Mouse (Mus musculus): ENCODE results near the gene Cul4a.
A peak's percentile ranks its signal among the peaks of the same experiment; 100 is the strongest.
"Not testable (repeated sequence)": the region's sequence is repeated elsewhere in the genome, so short reads cannot be mapped to it uniquely, and the experiment has no call there.

Gene Cul4a

GRCm38 (mm10) chr8:13105087-13105881 is at the start of gene Cul4a, which contains the start of gene Pcid2:
TSS of gene Cul4a (plus strand) at chr8:13105621.
TSS of gene Pcid2 (minus strand) at chr8:13105459.
- DNase-seq, result peak; percentile 97

GRCm38 (mm10) chr8:13057351-13057750 is 48.1 kb upstream of the Cul4a start:
- no peak for DNase-seq

GRCm38 (mm10) chr8:13060441-13061150 is 44.8 kb upstream of the Cul4a start, which contains the start of gene Proz:
TSS of gene Proz (plus strand) at chr8:13060914.
- DNase-seq, result no peak

- no peak for DNase-seq
Measured at GRCm38 (mm10) chr8:13063112-13063511, 42.3 kb upstream of the Cul4a start.

- DNase-seq, result no peak
Measured at GRCm38 (mm10) chr8:13073255-13073654, 32.2 kb upstream of the Cul4a start.

- no peak for DNase-seq
Measured at GRCm38 (mm10) chr8:13075044-13075443, 30.4 kb upstream of the Cul4a start.

GRCm38 (mm10) chr8:13075579-13075978 is 29.8 kb upstream of the Cul4a start:
- DNase-seq, result not testable (repeated sequence)

GRCm38 (mm10) chr8:13077542-13077941 is 27.9 kb upstream of the Cul4a start:
- no peak for DNase-seq

- DNase-seq, result peak; percentile 93 to 94
Measured at GRCm38 (mm10) chr8:13104691-13105086, 732 bp upstream of the Cul4a start.

GRCm38 (mm10) chr8:13105908-13106551 is 609 bp downstream of the Cul4a start:
- DNase-seq, result peak; percentile 41 to 53

GRCm38 (mm10) chr8:13107990-13108638 is 2.7 kb downstream of the Cul4a start:
- no peak for DNase-seq

- no peak for DNase-seq
Measured at GRCm38 (mm10) chr8:13108967-13109366, 3.5 kb downstream of the Cul4a start.

GRCm38 (mm10) chr8:13109416-13109960 is 4.1 kb downstream of the Cul4a start:
- DNase-seq, result no peak

GRCm38 (mm10) chr8:13111917-13112316 is 6.5 kb downstream of the Cul4a start:
- DNase-seq, result no peak

- no peak for DNase-seq
Measured at GRCm38 (mm10) chr8:13113232-13113631, 7.8 kb downstream of the Cul4a start.

GRCm38 (mm10) chr8:13117096-13117495 is 11.7 kb downstream of the Cul4a start:
- no peak for DNase-seq

- DNase-seq, result no peak
Measured at GRCm38 (mm10) chr8:13118516-13118915, 13.1 kb downstream of the Cul4a start.

- no peak for DNase-seq
Measured at GRCm38 (mm10) chr8:13120882-13121665, 15.7 kb downstream of the Cul4a start.

- DNase-seq, result no peak
Measured at GRCm38 (mm10) chr8:13122887-13123421, 17.5 kb downstream of the Cul4a start.

- DNase-seq, result no peak
Measured at GRCm38 (mm10) chr8:13124897-13125296, 19.5 kb downstream of the Cul4a start.

GRCm38 (mm10) chr8:13132220-13132619 is 26.8 kb downstream of the Cul4a start:
- peak; percentile 72 to 73 for DNase-seq
